Mouse (Mus musculus): ENCODE measurements around the gene 4930564D02Rik. TPM values are rescaled to one million over a fixed set of nuclear protein-coding genes. Genes with fewer than 3 reads are reported as not detected.

4930564D02Rik gene
- polyA plus RNA-seq (2011; ENCODE audit: insufficient read length, low read depth, missing spikeins): not detected in 2 replicates

DNA sequence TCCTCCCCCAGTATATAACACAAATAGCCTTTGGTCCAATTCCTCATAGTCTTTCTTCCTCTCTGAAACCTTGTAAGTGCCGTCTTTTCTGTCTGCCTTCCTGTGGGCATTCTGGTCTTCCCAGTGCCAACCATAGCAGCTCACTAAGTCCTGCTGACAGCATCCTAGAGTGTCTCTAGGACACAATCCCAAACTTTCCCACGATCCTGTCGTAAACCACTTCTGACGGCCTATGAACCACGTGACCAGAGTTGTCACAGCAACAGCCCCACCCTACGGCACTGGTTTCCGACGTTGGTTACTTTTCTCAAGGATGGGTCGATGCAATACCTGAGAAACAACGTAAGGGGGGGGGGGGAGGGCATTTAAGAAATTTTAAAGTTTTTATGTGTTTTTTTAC lies at the start of gene 4930564D02Rik:
TSS of gene 4930564D02Rik (plus strand) at position 301 of the 400 bp plus-strand sequence.
- TF ChIP-seq POLR2A (IDR thresholded peaks at IDR 0.05; ENCODE audit: low read depth, low read length) (no peak), CTCF (IDR thresholded peaks at IDR 0.05; ENCODE audit: borderline replicate concordance, insufficient read depth, low read length) (no peak)
- H3K27ac ChIP-seq (ENCODE audit: insufficient read depth, low read length): no peak within 1 kb of the TSS
- H3K4me3 ChIP-seq (ENCODE audit: insufficient read depth, low read length): no peak within 1 kb of the TSS

DNA sequence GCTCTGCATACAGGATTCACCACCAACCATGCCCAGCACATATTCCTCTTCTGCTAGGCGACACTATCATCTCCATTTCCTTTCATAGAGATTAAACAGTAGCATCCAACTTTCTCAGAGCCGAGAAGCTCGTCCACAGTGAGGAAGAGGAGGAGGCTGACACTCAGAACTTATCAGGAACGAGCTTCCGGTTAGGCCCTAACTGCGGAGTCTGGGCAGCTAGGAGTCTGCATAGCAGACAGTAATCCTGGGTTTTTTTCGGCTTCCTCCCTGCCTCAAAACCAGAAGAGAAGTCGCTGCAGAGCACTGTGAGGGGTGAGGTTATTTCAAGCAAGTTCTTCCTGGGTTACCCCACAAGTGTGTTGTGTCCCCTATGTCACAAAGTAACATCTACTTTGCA lies 49.3 kb upstream of the 4930564D02Rik start:
- no peak for TF ChIP-seq POLR2A (IDR thresholded peaks at IDR 0.05; ENCODE audit: low read depth, low read length)
- no peak for TF ChIP-seq CTCF (IDR thresholded peaks at IDR 0.05; ENCODE audit: borderline replicate concordance, insufficient read depth, low read length)
- H3K4me1 ChIP-seq (ENCODE audit: control insufficient read depth, insufficient read depth, low read length): peaks cover 8% of the 10 kb centered on the region
- H3K4me3 ChIP-seq (ENCODE audit: insufficient read depth, low read length): no peak overlapping the region
- no peak overlapping the region for H3K27ac ChIP-seq (ENCODE audit: insufficient read depth, low read length)

More for the DNA sequence above, at the start of gene 4930564D02Rik:
- H3K4me1 ChIP-seq (ENCODE audit: control insufficient read depth, insufficient read depth, low read length): no peaks in the 10 kb centered on the region

DNA sequence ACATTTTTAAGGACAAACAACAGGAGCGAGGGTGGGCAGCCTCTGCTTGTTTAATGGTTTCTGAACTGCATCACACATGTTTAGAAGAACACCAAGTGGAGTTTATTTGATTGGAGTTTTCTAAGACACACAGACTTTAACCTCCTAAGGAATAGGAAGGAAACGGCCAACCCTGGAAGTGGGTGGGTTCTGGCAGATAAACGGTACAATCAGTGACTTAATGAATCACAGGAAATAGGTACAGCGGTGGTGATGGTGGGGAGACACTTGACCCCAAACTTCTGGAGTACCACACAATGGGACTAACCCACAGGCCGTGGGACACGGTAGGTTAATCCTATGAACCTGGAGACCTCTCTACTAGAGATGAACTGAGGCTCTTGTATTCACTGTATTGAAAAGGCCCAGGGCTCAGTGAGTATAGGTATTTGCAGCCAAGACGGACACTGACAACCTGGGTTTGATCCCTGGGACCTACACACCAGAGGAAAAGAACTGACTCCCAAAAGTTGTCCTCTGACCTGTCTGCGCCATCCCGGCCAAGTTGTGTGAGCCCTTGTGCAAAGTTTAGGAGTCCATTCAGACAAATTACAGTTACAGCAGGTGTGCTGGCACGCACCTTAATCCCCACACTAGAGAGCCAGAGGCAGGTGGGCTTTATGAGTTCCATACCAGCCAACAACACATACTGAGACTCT lies 48.4 kb upstream of the 4930564D02Rik start:
- H3K4me1 ChIP-seq (ENCODE audit: control insufficient read depth, insufficient read depth, low read length): peaks cover 7% of the 10 kb centered on the region
- H3K27ac ChIP-seq (ENCODE audit: insufficient read depth, low read length): no peak overlapping the region
- TF ChIP-seq POLR2A (IDR thresholded peaks at IDR 0.05; ENCODE audit: low read depth, low read length): no peak
- TF ChIP-seq CTCF (IDR thresholded peaks at IDR 0.05; ENCODE audit: borderline replicate concordance, insufficient read depth, low read length): no peak
- H3K4me3 ChIP-seq (ENCODE audit: insufficient read depth, low read length): no peak overlapping the region

DNA sequence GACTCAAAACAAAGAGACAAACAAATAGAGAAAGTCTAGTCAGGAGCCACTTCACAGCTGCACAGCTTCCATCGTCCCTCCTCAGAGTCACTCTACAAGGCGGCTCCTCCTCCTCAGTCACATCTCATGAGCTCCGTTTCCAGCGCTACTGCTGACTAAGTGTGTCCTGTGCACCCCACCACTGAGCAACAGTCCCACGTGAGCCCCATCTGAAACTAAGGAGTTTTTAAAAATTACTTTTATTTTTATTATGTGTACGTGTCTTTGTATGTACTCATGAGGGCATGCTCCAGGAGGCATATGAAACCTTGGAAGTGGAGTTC lies 47.9 kb upstream of the 4930564D02Rik start:
- Histone ChIP-seq H3K27ac (ENCODE audit: insufficient read depth, low read length) (no peak overlapping the region), H3K4me1 (ENCODE audit: control insufficient read depth, insufficient read depth, low read length) (peaks cover 6% of the 10 kb centered on the region), H3K4me3 (ENCODE audit: insufficient read depth, low read length) (no peak overlapping the region)
- TF ChIP-seq POLR2A (IDR thresholded peaks at IDR 0.05; ENCODE audit: low read depth, low read length) (no peak), CTCF (IDR thresholded peaks at IDR 0.05; ENCODE audit: borderline replicate concordance, insufficient read depth, low read length) (no peak)

DNA sequence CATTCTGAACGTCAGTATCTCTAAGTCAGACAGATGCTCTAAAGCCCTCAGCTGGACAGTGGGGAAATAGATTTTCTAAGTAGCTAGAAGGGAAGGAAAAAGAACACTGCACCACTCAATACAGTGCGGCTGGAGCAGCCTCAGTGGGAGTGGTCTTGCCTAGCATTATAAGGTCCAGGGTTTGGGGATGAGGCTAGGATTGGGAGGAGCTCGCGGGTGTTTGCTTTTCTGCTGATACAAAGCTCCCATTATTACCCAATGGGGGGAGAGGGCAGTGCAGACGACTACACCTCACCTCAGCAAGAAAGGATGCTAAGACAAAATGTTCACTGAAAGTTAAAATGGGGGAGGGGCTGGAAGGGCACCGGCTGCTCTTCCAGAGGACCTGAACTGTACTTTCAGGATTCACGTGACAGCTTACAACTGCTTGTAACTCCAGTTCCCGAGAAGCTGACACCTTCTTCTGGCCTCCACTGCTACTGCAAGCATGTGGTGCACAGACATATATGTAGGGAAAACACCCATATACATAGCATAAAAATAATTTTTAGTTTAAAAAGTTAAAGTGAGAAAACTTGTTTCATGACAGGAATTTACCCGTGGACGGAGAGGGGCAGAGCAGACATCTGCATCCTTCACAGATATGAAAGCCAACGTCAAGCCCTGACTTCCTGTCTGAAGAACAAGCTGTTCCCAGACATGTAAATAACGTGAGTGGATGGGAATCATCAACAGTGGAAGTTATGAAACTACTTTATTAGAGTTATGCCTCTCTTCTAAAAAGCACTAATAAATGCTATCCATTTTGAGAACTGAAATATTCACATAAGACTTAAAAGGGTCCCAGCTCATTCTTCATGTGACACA lies 46.6 kb upstream of the 4930564D02Rik start:
- Histone ChIP-seq H3K4me1 (ENCODE audit: control insufficient read depth, insufficient read depth, low read length) (peaks cover 4% of the 10 kb centered on the region), H3K27ac (ENCODE audit: insufficient read depth, low read length) (no peak overlapping the region)

DNA sequence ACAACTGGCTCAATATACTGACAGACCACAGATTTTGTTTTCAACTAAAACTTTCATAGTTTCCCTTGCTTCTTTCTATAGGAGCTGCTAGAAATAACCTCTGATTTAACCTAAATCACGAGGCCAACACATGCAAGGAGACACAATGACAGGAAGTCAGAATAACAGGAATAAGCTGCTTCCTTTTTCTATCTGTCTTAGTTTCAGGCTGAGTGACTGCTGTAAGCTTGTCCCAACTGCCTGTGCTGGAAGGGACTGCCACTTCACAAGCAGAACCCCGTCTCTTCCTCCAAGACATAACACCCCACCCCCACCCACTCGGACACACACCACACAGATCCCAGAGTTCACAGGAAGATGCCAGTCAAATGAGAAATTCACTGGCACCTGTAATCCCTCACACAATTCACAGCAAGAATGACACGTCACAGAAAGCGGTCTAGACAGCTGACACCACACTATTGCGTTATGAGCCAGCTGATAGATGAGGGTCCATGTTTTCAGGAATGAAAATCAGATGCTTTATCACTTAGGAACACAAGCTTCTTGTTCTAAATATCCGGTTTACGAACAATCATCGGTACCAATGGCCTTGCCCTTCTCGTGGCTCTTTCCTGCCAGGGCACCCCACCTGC lies 43.2 kb upstream of the 4930564D02Rik start:
- TF ChIP-seq POLR2A (IDR thresholded peaks at IDR 0.05; ENCODE audit: low read depth, low read length) (no peak), CTCF (IDR thresholded peaks at IDR 0.05; ENCODE audit: borderline replicate concordance, insufficient read depth, low read length) (no peak)
- no peak overlapping the region for H3K4me3 ChIP-seq (ENCODE audit: insufficient read depth, low read length)
- no peaks in the 10 kb centered on the region; the same call in none of the 2 replicates for H3K4me1 ChIP-seq (ENCODE audit: control insufficient read depth, insufficient read depth, low read length)
- no peak overlapping the region for H3K27ac ChIP-seq (ENCODE audit: insufficient read depth, low read length)

More for the DNA sequence above, 46.6 kb upstream of the 4930564D02Rik start:
- no peak overlapping the region for H3K4me3 ChIP-seq (ENCODE audit: insufficient read depth, low read length)
- TF ChIP-seq CTCF (IDR thresholded peaks at IDR 0.05; ENCODE audit: borderline replicate concordance, insufficient read depth, low read length): no peak
- TF ChIP-seq POLR2A (IDR thresholded peaks at IDR 0.05; ENCODE audit: low read depth, low read length): no peak

DNA sequence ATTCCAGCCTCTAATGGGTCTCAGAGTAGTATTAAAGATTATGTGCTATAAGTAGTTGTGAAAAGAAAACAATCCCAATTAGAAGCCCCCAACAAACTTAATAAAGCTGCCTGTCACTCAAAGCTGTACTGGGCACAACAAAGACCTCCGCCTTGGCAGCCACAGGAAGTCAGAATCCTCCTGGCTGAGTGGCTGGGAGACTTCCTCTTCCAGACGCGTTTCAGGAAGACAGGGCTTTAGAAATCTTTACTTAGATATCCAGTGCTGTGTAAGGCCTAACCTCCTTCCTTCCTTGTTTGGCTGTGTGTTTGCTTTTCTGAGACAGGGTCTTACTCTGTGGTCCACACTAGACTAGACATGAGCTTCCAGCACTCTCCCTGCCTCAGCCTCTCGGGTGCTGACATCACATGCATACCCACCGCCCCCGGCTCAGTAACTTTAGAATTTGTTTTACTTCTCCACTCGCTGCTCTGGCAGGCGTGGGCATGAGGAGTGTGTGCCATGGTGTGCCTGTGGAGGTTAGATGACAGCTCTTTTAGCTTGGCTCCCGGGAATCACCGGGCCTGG lies 30.3 kb upstream of the 4930564D02Rik start:
- Histone ChIP-seq H3K27ac (ENCODE audit: insufficient read depth, low read length) (no peak overlapping the region), H3K4me1 (ENCODE audit: control insufficient read depth, insufficient read depth, low read length) (no peaks in the 10 kb centered on the region; the same call in 1 of the 2 replicates), H3K4me3 (ENCODE audit: insufficient read depth, low read length) (no peak overlapping the region)
- TF ChIP-seq POLR2A (IDR thresholded peaks at IDR 0.05; ENCODE audit: low read depth, low read length) (no peak), CTCF (IDR thresholded peaks at IDR 0.05; ENCODE audit: borderline replicate concordance, insufficient read depth, low read length) (no peak)

DNA sequence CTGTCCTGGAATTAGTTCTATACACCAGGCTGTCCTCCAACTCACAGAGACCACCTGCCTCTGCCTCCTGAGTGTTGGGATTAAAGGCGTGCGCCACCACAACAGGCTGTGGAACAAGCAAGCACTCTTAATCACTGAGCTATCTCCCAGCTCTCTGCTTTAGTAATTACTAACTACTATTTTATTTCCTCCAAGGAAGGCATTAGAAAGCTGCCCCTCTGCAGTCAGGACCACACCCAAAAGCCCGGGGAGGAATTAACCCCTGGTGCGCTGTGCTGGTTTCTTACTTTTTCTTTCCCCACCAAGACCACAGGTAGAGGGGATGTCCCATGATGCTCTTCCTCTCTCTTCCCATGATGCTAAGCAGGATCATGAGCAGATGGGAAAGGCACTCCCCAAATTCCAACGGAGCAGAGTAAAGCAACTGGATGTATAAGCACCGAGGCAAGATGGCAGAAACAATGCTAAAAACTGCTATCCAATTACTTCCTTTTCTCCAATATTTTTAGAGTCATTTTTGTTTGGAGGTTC lies 29.3 kb upstream of the 4930564D02Rik start:
- no peak for TF ChIP-seq CTCF (IDR thresholded peaks at IDR 0.05; ENCODE audit: borderline replicate concordance, insufficient read depth, low read length)
- TF ChIP-seq POLR2A (IDR thresholded peaks at IDR 0.05; ENCODE audit: low read depth, low read length): no peak
- Histone ChIP-seq H3K27ac (ENCODE audit: insufficient read depth, low read length) (no peak overlapping the region), H3K4me3 (ENCODE audit: insufficient read depth, low read length) (no peak overlapping the region), H3K4me1 (ENCODE audit: control insufficient read depth, insufficient read depth, low read length) (no peaks in the 10 kb centered on the region; the same call in 1 of the 2 replicates)

DNA sequence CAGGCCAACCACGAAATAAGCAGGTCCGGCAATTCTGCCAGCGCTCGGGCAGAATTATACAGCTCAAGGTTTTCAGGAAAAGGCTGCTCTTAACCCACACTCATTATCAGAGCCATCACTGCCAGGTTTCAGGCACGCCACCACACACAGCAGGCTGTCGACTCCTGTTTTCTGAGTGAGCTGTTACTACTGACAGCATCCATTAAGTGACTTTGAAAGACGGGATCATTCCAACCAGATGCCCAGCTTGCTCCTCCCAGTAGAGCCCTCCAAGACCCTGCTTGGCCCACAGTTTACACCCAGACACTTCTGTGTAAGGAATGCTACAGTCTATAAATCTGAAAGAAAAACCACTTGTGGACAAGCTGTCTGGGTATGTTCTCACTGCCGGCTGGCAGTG lies 26.6 kb upstream of the 4930564D02Rik start:
- H3K27ac ChIP-seq (ENCODE audit: insufficient read depth, low read length): no peak overlapping the region
- no peak for TF ChIP-seq CTCF (IDR thresholded peaks at IDR 0.05; ENCODE audit: borderline replicate concordance, insufficient read depth, low read length)
- no peak for TF ChIP-seq POLR2A (IDR thresholded peaks at IDR 0.05; ENCODE audit: low read depth, low read length)
- H3K4me1 ChIP-seq (ENCODE audit: control insufficient read depth, insufficient read depth, low read length): no peaks in the 10 kb centered on the region; the same call in 1 of the 2 replicates
- no peak overlapping the region for H3K4me3 ChIP-seq (ENCODE audit: insufficient read depth, low read length)

Measured in embryonic fibroblast, embryonic 13.5 days (primary cell).